Mouse (Mus musculus) bone marrow, adult 2 months (tissue): ENCODE measurements around the gene Taz.

Source experiments
- CTCF ChIP-seq: fragments of 200-500 bp; IDR thresholded peaks from 2 replicates; pipeline ENCODE4 v1.5.1; 2011; ENCODE audit warnings: low read length, control low read depth; ENCODE audit not compliant: control insufficient read depth, insufficient read depth
- POLR2A ChIP-seq: fragments of 200-500 bp; IDR thresholded peaks from 2 replicates; pipeline ENCODE4 v1.6.1; 2011; ENCODE audit warnings: low read depth, mild to moderate bottlenecking, control low read depth, low read length, borderline replicate concordance; ENCODE audit not compliant: control insufficient read depth

- peak; percentile 68 for TF ChIP-seq CTCF
- TF ChIP-seq POLR2A, result no peak
Measured at GRCm38 (mm10) chrX:74248651-74249050, 33.1 kb upstream of the Taz start.
